Mouse (Mus musculus): Measurements from ENCODE around the gene Akp3.

GRCm38 (mm10) chr1:87086964-87087363, 37.8 kb upstream of the Akp3 start:
- no peak for TF ChIP-seq POLR2A (IDR thresholded peaks at IDR 0.05; ENCODE audit: insufficient read length, low read depth)
- TF ChIP-seq TCF12 (IDR thresholded peaks at IDR 0.05; ENCODE audit: insufficient read depth, poor library complexity, severe bottlenecking) = no peak
- no peak for TF ChIP-seq MAX (IDR thresholded peaks at IDR 0.05; ENCODE audit: low read depth)
- no peak for TF ChIP-seq POLR2AphosphoS2 (IDR thresholded peaks at IDR 0.05; ENCODE audit: insufficient read length, low read depth)
- TF ChIP-seq TCF3 (IDR thresholded peaks at IDR 0.05; ENCODE audit: insufficient read length, low read depth) = no peak
- no peak for TF ChIP-seq E2F4 (IDR thresholded peaks at IDR 0.05; ENCODE audit: insufficient read depth)

All from myocyte (in vitro differentiated cells).